Mouse (Mus musculus) kidney, adult 8-10 months (tissue): Measurements from ENCODE around the gene Atcay.
"Not testable (repeated sequence)": the region's sequence is repeated elsewhere in the genome, so short reads cannot be mapped to it uniquely, and the experiment has no call there.

Experiments used
- DNase-seq, 2 experiments: peaks; one replicate each; pipeline ENCODE4 v3.0.0; 2022

The Atcay gene

DNA sequence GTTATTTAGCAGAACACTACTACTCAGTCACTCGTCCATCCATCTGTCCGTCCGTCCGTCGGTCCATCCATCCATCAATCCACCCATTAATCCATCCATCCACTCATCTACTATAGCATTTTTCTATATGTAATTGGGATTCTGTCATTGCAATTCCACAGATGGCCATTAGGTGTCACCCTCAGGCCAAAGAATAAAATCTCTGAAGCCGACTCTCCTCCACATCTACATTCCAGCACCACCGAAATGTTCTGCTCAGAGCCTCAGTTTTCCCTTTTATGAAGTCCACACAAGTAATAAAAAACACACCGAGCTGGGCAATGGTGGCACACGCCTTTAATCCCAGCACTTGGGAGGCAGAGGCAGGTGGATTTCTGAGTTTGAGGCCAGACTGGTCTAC is 32.4 kb downstream of the Atcay start:
- peak in 1 of 2 experiments; percentile 66 for DNase-seq

DNA sequence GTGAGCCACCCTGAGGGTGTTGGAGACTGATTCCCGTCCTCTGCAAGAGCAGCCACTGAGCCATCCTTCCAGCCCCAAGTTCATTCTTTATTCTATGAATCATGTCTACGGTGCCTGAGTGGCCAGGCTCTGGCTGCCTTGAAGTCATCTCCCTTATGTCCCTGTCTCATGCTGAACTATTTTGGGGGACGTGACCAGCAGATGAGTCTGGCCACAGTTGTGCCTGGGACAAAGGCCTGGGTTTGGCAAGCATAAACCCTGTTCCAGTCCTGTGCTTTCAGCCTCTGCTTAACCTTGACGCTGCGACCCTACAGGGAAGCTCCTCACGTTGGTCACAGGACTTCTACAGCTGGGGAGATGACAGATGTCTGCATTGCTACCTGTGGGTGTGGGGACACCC is 33.3 kb downstream of the Atcay start:
- no peak for DNase-seq

DNA sequence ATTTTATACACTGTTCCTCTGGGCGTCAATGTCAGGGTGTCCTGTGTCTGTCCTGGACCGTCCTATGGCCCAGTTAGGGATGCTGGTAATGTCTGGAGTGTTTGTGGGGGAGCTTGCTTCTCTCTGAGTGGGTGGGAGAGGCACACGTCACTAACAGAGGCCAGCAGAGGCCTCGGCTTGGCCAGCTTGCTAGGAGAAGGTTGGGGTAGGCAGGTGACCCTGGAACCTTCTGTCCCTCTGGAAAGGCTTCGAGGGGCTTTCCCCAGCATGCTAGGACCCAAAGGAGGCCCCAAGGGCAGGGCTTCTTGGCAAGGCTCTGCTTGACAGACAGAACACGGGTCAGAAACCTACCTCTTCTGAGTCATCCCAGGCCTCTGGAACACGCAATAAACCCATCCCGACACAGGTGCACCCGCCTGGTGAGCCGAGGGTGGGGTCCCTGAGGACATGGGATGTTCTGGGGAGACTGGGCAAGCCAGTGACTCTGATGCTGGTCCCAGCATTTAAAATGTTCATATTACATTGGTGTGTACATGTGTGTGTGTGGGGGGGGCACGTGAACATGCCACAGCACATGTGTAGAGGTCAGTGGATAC is 34.1 kb downstream of the Atcay start:
- no peak for DNase-seq

DNA sequence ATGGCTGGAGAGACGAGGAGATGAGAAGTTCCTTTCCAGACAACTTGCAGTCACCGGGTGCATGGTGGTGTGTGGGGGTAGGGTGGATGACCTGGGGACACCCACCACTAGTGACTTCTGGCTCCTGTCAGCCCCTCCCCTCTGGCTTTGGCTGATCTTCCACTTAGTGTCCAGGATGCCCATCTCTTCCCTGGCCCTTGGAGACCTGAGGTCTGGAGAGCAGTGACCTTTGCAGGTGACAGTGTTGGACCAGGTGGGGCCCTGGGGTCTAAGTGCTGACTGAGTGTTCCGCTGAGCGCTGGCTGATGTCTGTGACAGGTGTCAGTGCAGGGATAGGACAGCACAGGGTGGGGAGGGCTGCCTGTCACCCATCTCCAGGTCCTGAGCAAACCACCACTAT is 35.3 kb downstream of the Atcay start:
- DNase-seq = no peak

DNA sequence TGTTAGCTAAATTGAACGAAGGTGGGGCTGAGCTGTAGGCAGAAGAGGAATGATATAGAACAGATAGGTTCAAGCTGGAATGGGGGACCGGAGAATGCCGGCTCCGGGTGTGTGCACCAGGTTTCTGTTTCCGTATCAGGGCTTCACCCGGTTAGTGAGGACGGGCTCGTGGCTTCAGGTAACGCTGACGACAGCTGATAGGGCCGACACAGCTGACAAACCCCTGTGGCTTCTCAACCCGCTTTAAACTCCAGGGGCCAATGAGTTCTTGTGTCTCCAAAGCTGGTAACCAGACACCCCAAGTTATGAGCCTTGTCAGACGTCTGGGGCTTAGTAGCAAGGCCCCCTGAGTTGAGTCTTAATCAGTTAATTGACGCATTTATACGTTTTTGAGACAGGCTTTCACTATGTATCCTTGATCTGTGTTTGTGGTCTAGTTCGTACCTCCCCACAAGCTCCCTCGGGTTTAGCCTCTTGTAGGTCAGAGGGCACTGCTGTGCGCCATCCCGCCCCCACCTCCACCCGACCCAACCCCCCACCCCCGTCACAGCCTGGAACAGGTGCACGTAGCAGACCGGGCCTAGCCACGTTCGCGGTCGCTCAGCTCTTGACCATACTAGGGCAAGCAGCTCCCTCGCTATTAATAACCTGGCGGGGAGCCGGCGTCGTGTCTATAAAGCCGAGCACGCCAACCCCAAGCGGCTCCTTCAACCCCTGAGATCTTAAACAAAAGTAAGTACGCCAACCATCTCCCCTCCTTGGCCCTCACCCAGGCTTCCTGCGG is 36.5 kb downstream of the Atcay start:
- peak in 1 of 2 experiments; percentile 17 for DNase-seq

DNA sequence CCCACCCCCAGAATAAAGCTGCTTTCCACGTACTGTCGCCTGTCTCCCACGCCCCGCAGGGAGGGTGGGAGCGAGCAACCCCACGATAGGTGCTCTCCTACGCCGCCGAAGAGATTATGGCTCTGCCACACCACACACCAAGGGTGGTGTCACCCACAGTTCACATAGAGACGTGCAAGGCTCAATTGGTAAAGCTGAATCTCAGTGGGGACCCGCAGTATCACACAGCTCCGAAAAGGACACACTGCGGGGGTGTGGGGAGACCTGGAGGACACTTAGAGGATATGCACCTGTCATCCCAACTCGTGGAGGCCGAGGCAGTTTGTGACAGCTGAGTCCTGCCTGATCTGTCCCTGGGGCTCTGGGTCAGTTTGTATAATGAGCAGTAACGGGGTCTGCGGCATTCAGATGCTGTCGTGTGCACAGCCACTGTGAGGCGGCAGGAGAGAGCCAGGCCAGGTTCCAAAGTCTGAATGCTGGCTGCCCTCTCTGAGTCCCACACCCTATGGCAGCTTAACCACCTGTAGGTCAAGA is 37.6 kb downstream of the Atcay start:
- DNase-seq = peak in 1 of 2 experiments; percentile 44

DNA sequence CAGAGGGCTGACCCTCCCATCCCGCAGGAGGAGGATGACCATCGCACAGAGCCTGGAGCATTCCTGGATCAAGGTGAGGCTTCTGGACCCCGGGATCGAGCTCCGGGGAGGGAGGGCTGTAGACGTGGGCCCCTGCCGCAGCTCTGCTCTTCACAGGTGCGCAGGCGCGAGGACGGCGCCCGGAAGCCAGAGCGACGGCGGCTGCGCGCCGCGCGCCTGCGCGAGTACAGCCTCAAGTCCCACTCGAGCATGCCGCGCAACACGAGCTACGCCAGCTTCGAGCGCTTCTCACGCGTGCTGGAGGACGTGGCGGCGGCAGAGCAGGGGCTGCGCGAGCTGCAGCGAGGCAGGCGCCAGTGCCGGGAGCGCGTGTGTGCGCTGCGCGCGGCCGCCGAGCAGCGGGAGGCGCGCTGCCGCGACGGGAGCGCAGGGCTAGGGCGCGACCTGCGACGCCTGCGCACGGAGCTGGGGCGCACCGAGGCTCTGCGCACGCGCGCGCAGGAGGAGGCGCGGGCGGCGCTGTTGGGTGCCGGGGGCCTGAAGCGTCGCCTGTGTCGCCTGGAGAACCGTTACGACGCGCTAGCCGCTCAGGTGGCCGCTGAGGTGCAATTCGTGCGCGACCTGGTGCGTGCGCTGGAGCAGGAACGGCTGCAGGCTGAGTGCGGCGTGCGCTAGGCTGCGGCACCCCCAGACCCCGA is 38.2 kb downstream of the Atcay start:
- DNase-seq = peak; percentile 77 to 80

DNA sequence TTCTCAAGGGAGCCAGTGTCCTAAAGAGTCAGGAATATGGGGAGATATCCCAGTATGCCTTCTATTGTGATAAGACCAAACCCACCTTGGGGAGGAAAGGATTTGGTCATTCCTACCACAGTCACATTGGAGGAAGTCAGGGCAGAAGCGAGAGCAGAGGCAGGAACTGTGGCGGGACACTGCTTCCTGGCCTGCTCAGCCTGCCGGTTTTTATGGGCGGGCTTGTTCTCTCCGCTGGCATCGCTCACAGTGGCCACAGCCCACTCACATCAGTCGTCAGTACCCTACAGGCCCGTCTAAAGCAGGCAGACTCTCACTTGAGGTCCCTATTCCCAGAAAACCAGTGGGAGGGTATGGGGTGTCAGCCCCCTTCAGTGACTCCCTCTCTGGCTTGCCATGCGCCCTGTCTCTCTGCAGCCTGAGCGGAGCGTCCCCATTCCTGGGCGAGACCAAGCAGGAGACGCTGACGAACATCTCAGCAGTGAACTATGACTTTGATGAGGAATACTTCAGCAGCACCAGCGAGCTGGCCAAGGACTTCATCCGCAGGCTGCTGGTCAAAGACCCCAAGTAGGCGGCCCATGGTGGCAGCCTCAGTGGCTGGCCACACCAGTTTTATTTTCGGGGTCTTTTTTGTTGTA is 39.2 kb downstream of the Atcay start:
- DNase-seq = peak in 1 of 2 experiments; percentile 14

DNA sequence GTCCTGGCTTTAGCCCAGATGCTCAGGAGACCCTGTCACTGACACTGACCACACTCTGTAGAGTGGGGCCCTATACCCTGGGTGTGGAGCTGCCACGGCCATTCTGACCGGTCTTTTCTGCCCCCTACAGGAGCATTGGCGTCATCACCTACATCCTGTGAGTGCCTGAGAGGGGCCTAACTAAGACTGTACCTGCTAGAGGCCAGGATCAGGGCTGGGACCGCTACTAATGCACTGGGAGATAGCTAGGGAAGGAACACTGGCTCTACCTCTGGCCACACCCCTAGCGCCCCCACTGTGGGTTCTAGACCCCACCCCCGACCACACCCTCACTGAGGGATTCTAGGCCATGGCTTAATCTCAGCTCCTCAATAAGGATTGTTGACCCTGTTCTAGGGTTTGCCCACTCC is 39.7 kb downstream of the Atcay start:
- DNase-seq = peak in 1 of 2 experiments; percentile 11

DNA sequence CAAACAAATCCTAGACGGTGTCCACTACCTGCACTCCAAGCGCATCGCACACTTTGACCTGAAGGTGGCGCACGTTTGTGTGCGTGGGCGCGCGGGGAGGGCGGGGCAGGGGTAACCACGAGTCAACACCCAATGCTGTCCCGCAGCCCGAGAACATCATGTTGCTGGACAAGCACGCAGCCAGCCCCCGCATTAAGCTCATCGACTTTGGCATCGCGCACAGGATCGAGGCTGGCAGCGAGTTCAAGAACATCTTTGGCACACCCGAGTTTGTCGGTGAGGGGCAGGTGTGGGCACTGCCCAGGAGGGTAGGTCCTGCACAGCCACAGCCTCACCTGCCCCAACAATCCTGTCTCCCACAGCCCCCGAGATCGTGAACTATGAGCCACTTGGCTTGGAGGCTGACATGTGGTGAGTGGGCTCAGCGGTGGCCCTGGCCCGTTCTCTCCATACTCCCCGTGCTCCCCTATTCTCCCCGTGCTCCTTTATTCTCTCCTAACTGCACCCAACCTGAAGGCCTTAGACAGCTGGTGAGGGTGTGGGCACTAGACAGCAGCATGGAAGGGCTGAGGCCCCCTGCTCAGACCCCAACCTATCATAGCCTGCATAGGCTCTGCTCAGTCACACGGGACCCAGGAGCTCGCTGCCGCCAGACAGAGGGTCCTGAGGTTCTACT is 40.3 kb downstream of the Atcay start:
- peak in 1 of 2 experiments; percentile 32 for DNase-seq

DNA sequence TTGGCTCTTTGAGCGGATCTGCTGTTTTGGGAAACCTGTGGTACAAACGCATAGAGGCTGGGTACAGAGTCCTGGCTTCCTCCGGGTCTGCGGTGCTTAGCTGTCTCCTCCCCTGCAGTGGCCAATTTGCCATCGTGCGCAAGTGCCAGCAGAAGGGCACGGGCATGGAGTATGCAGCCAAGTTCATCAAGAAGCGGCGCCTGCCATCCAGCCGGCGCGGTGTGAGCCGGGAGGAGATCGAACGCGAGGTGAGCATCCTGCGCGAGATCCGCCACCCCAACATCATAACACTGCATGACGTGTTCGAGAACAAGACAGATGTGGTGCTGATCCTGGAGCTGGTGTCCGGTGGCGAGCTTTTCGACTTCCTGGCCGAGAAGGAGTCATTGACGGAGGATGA is 40.8 kb downstream of the Atcay start:
- DNase-seq = no peak

DNA sequence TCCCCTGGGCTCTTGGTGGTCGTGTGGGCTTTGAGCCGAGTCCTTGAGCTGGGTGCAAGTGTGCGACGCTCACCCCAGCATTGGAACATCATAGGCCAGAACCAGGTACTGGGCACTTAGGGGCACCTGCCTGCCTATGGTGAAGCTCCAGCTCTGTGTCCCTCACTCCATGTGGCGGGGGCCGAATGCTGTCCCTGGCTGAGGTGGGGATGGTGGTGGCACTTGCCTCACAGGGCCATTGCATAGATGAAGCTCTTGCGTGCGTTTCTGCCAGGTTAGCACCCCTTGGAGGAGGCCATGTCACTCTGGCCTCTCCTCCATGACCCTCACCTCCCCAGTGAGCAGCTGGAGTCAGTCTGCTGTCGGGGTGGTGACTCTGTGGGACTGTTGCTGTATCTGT is 43.5 kb downstream of the Atcay start:
- DNase-seq = no peak

DNA sequence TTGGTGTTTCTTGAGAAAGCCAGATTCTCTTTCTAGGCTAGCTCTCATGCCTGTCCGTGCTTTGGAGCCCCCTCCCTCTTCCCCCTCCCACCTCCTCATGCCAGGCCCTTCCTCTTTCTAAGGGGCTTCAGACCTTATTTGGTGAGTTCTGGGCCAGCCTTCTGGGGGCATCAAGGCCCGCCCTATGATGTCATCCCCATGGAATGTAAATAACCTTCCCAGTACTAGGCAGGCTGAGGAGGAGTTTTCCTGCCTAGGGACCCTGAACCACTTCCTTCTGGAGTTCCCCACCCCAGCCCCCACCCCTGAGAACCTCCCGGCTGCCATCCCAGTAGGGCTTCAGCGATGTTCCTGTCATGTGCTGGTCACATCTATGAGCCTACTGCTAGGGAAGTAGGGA is 45.9 kb downstream of the Atcay start:
- DNase-seq = no peak

DNA sequence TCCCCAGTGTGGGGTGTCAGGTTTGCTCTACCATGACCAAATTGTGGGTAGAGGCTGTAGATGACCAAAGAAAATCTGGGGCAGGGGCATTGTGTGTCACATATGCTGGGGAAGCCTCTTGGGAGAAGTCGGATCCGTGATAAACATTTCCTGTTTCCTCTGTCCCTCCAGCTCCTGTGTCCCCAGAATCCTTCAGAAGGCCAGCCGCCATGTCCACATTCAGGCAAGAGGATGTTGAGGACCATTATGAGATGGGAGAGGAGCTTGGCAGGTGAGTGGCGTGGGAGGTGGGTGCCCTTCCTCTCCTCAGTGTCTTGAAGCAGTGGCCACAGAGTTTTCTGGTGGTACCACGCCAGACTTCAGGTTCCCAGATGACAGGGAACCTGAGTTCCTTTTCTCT is 46.8 kb downstream of the Atcay start, which contains the start of gene 4930442H23Rik:
4930442H23Rik (minus strand) TSS at position 45 of the 400 bp plus-strand sequence.
- no peak for DNase-seq

DNA sequence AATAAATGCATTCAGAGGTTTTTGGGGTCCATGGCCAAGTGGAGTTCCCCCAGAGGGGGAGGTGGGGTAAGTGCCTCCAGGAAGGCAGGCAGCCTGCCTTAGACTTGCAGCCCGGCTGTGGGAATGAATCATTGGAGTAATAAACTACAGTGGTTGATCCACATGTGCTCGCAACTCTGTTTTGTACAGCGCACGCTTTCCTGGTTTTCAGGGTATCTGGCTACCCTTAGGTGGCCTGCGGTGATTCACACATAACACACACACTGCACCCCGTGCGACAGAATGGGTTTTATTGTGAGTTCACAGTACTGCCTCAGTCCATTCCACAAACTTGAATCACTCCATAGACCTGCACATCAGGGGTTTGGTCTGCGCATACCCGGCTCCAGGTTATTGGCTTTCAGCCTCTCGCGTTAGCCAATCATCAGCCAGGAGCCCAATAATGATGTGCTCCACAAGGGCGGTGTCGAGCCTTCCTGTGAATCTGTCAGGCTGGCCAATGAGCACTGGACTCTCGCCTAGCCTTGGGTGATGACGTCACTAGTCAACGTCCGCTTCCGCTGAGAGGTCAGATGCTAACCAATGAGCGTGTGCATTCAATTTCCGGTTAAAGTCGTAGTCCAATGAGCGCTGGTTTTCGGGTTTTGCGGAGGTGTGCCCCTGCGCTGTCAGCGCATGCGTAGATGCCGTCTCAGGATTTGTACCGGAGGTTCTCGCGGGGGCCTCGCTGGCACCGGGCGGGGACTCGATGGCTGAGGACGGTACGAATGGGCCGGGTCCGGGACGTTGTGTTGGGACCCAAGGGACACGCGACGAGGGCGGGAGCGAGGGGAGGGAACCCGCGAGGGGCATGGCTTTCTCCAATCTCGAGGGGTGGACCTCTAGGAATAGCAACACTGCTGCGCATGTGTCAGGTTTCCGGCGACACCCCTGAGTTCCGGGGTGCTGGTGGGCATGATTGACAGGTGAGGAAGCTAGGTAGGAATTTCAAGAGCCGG is 48.0 kb downstream of the Atcay start, which contains the start of gene Dapk3:
Dapk3 (plus strand) TSS at position 670 of the 998 bp plus-strand sequence.
- DNase-seq = peak; percentile 98 to 99

DNA sequence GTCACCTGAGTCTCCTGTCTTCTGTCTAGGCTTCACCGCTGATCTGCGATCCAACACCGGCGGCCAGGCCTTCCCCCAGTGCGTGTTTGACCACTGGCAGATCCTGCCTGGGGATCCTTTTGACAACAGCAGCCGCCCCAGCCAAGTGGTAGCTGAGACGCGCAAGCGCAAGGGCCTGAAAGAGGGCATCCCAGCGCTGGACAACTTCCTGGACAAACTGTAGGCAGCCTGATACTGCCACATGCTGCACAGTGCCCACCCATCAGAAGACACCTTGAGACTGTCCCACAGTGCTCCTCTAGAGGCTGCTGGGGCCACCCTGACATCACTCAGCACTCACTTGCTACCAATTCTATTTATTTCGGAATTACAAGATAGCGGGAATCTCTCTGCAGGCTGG is 48.8 kb downstream of the Atcay start:
- DNase-seq = not testable (repeated sequence)

DNA sequence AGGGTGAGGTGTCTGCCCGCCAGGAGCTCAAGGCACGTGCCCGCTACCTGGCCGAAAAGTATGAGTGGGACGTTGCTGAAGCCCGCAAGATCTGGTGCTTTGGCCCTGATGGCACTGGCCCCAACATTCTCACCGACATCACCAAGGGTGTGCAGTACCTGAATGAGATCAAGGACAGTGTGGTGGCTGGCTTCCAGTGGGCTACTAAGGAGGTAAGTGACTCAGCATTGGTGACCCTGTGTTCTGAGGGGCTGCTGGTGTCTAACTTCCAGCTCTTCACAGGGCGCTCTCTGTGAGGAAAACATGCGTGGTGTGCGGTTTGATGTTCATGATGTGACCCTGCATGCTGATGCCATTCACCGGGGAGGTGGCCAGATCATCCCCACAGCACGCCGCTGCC is 49.7 kb downstream of the Atcay start:
- DNase-seq = no peak

DNA sequence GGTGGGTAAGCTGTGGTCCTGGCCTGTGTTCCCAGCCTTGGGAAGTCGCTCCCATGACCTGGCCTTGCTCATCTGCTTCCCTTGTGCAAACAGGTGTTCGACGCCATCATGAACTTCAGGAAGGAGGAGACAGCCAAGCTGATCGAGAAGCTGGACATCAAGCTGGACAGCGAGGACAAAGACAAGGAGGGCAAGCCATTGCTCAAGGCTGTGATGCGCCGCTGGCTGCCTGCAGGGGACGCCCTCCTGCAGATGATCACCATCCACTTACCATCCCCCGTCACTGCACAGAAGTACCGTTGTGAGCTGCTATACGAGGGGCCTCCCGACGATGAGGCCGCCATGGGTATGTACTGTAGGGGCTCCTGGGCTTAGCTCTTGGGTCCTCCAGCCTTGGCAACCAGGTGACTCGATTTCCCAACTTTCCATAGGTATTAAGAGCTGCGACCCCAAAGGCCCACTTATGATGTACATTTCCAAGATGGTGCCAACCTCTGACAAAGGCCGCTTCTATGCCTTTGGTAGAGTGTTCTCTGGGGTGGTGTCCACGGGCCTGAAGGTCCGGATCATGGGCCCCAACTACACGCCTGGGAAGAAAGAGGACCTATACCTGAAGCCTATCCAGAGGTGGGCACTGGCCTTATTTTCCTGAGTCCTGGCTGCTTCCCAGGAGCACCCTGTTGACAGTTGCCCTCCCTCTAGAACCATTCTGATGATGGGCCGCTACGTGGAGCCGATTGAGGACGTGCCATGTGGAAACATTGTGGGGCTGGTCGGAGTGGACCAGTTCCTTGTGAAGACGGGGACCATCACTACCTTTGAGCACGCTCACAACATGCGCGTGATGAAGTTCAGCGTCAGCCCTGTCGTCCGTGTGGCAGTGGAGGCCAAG is 50.9 kb downstream of the Atcay start:
- DNase-seq = no peak

DNA sequence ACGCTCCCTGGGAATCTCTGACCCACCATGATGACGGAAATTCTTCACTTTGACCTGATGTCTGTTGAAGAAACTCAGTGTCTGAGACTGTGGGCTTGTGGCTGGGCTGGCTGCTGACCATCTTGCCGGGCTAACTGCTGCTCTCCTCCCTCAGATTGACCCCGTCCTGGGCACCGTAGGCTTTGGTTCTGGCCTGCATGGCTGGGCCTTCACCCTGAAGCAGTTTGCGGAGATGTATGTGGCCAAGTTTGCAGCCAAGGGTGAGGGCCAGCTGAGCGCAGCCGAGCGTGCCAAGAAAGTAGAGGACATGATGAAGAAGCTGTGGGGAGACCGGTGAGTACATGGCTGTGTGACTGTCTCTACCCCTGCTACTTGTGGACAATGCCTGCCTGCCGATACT is 51.7 kb downstream of the Atcay start:
- DNase-seq = no peak
